Mouse (Mus musculus) cerebellum, adult 11 months (tissue): ENCODE data around the gene Bcdin3d.

Experiments used
- DNase-seq: peaks from one replicate; pipeline ENCODE4 v3.0.0; 2022

Bcdin3d gene

GRCm38 (mm10) chr15:99474576-99474926, at the start of gene Bcdin3d:
TSS of gene Bcdin3d (minus strand) at chr15:99474730.
- DNase-seq = peak; percentile 86

GRCm38 (mm10) chr15:99520306-99520705, 45.8 kb upstream of the Bcdin3d start:
- DNase-seq = peak; percentile 9

- peak; percentile 13 for DNase-seq
Observed at GRCm38 (mm10) chr15:99519626-99520025, 45.1 kb upstream of the Bcdin3d start.

GRCm38 (mm10) chr15:99517715-99518114, 43.2 kb upstream of the Bcdin3d start:
- DNase-seq = no peak

- no peak for DNase-seq
Observed at GRCm38 (mm10) chr15:99516715-99517114, 42.2 kb upstream of the Bcdin3d start.

GRCm38 (mm10) chr15:99511797-99512525, 37.4 kb upstream of the Bcdin3d start:
- peak; percentile 68 for DNase-seq

GRCm38 (mm10) chr15:99510621-99511020, 36.1 kb upstream of the Bcdin3d start:
- DNase-seq = peak; percentile 12

GRCm38 (mm10) chr15:99509840-99510239, 35.3 kb upstream of the Bcdin3d start:
- no peak for DNase-seq

- DNase-seq = peak; percentile 13
Observed at GRCm38 (mm10) chr15:99505324-99506095, 31.0 kb upstream of the Bcdin3d start.

- DNase-seq = peak; percentile 5
Observed at GRCm38 (mm10) chr15:99503256-99503655, 28.7 kb upstream of the Bcdin3d start.

- DNase-seq = peak; percentile 22
Observed at GRCm38 (mm10) chr15:99502311-99502831, 27.8 kb upstream of the Bcdin3d start.

- peak; percentile 48 for DNase-seq
Observed at GRCm38 (mm10) chr15:99501292-99502260, 27.0 kb upstream of the Bcdin3d start.

GRCm38 (mm10) chr15:99500320-99500719, 25.8 kb upstream of the Bcdin3d start:
- DNase-seq = peak; percentile 22

- DNase-seq = peak; percentile 46
Observed at GRCm38 (mm10) chr15:99499726-99500125, 25.2 kb upstream of the Bcdin3d start.

GRCm38 (mm10) chr15:99498781-99499180, 24.3 kb upstream of the Bcdin3d start:
- peak; percentile 44 for DNase-seq

GRCm38 (mm10) chr15:99498356-99498755, 23.8 kb upstream of the Bcdin3d start:
- no peak for DNase-seq

GRCm38 (mm10) chr15:99497527-99498242, 23.2 kb upstream of the Bcdin3d start:
- peak; percentile 79 for DNase-seq

GRCm38 (mm10) chr15:99497061-99497460, 22.5 kb upstream of the Bcdin3d start:
- peak; percentile 56 for DNase-seq

- DNase-seq = no peak
Observed at GRCm38 (mm10) chr15:99484745-99485144, 10.2 kb upstream of the Bcdin3d start.

GRCm38 (mm10) chr15:99475814-99476213, 1.3 kb upstream of the Bcdin3d start:
- no peak for DNase-seq

GRCm38 (mm10) chr15:99473801-99474575, 542 bp downstream of the Bcdin3d start:
- no peak for DNase-seq
